ENCODE assay signal across 7 mouse cellular contexts in genomic region chr13:93237677-93238398, GRCm38 (mm10). TPM values are rescaled to one million over a fixed set of nuclear protein-coding genes. Genes with fewer than 3 reads are reported as not detected.
A peak's percentile ranks its signal among the peaks of the same experiment; 100 is the strongest.
DNase-seq lines count a peak whose midpoint lies in the region; ATAC-seq and TF ChIP-seq lines count a peak whose summit lies in the region.

No protein-coding gene starts in this region.

- no peak for TF ChIP-seq EP300 in CH12.LX (IDR thresholded peaks at IDR 0.05; ENCODE audit: low read length)

- H3K27me3 ChIP-seq in CH12.LX (replicated peaks) = no peaks in the 10 kb centered on the region
- no peaks in the 10 kb centered on the region for H3K27me3 ChIP-seq in lung, embryonic 16.5 days (ENCODE audit: control insufficient read depth, insufficient read depth, low read depth, low read length)

- dilution Hi-C loops in CH12.LX (cut with MboI; ENCODE audit: extremely low pct_ligation_motif_present, extremely low pct_unique_long_range_greater_than_20kb, low sequenced_read_pairs) = no loop called here

- H3K27ac ChIP-seq in CH12.LX (ENCODE audit: insufficient read depth, low read depth) = no peak overlapping the region
- H3K27ac ChIP-seq in lung, embryonic 16.5 days (ENCODE audit: low read length) = peak overlapping the region; percentile 36; the same call in 1 of the 2 replicates

- no peak for TF ChIP-seq RAD21 in CH12.LX (IDR thresholded peaks at IDR 0.05; ENCODE audit: low read depth, low read length)

- DNase-seq in CH12.LX (ENCODE audit: extremely low read depth) (peak; percentile 37), NIH3T3 (ENCODE audit: low read depth) (peak; percentile 39)
- peak; percentile 32 for DNase-seq in heart, postnatal 4 days
- no peak for DNase-seq in layer of hippocampus, postnatal 25 days (ENCODE audit: extremely low spot score in 1 of 2, low spot score in 1 of 2)
- DNase-seq in left cerebral cortex, adult 18-20 months (ENCODE audit: low spot score in 2 of 2) = no peak

- no peaks in the 10 kb centered on the region for H3K36me3 ChIP-seq in CH12.LX (replicated peaks in 1 of 2; ENCODE audit: control insufficient read depth in 1 of 2, insufficient read depth in 1 of 2, low read length in 1 of 2)
- no peaks in the 10 kb centered on the region for H3K36me3 ChIP-seq in lung, embryonic 16.5 days (ENCODE audit: control insufficient read depth, insufficient read depth, low read length)

- TF ChIP-seq POLR2A in CH12.LX (IDR thresholded peaks at IDR 0.05; ENCODE audit: low read depth, low read length) = no peak

- TF ChIP-seq CTCF in CH12.LX (conservative IDR thresholded peaks at IDR 0.05 in 1 of 2, IDR thresholded peaks at IDR 0.05 in 1 of 2; ENCODE audit: low read depth in 2 of 2, low read length in 2 of 2) = no peak

- H3K9ac ChIP-seq in CH12.LX (ENCODE audit: insufficient read depth, low read depth) = no peak overlapping the region
- no peak overlapping the region for H3K9ac ChIP-seq in lung, embryonic 16.5 days (ENCODE audit: low read length)

- no peak overlapping the region for H3K4me3 ChIP-seq in CH12.LX (replicated peaks in 1 of 3; ENCODE audit: low read depth in 2 of 3, low read length in 2 of 3, poor library complexity in 1 of 3)
- no peak overlapping the region for H3K4me3 ChIP-seq in lung, embryonic 16.5 days (ENCODE audit: low read length)

- peaks cover 0 to 14% of the 10 kb centered on the region in 2 experiments; a peak in 3 of 4 replicates for H3K4me1 ChIP-seq in CH12.LX (ENCODE audit: control insufficient read depth in 1 of 2, insufficient read depth in 2 of 2)
- peaks cover 3% of the 10 kb centered on the region; the same call in 1 of the 2 replicates for H3K4me1 ChIP-seq in lung, embryonic 16.5 days (replicated peaks; ENCODE audit: control insufficient read depth, insufficient read depth, low read length)

- in situ Hi-C loops in CH12.LX (cut with MboI; ENCODE audit: low pct_ligation_motif_present, low pct_unique_long_range_greater_than_20kb, low sequenced_read_pairs) = loop anchor here (25.0 kb wide), 1 partner anchor 226 kb away; no protein-coding TSS in a partner anchor

- ATAC-seq in lung, embryonic 16.5 days (ENCODE audit: low read depth) = peak; percentile 95
- no peak for ATAC-seq in erythroid progenitor cell, adult 5-6 weeks (replicated peaks; ENCODE audit: low FRiP score, poor library complexity, severe bottlenecking)

- H3K4me2 ChIP-seq in CH12.LX (ENCODE audit: insufficient read depth, low read depth, poor library complexity, severe bottlenecking) = no peak overlapping the region; the same call in 1 of the 2 replicates
- no peak overlapping the region for H3K4me2 ChIP-seq in lung, embryonic 16.5 days (ENCODE audit: low read depth, low read length)

- 40% methylated on average over 9 of the region's 9 CpGs for WGBS in lung, embryonic 16.5 days

- no peaks in the 10 kb centered on the region for H3K9me3 ChIP-seq in CH12.LX (replicated peaks; ENCODE audit: low read length)
- no peaks in the 10 kb centered on the region for H3K9me3 ChIP-seq in lung, embryonic 16.5 days (ENCODE audit: control insufficient read depth, low read length)

- no peaks in the 10 kb centered on the region for H3K79me2 ChIP-seq in CH12.LX (replicated peaks; ENCODE audit: control insufficient read depth, extremely low read depth, insufficient read depth, poor library complexity, severe bottlenecking)

TF ChIP-seq in CH12.LX, 34 proteins besides CTCF, POLR2A, EP300 and RAD21:
- TF ChIP-seq CHD2 (IDR thresholded peaks at IDR 0.05; ENCODE audit: low read length) (no peak), SMC3 (IDR thresholded peaks at IDR 0.05; ENCODE audit: low read depth, low read length) (no peak), GABPA (IDR thresholded peaks at IDR 0.05; ENCODE audit: insufficient replicate concordance, low read depth, low read length) (no peak), MAFK (IDR thresholded peaks at IDR 0.05; ENCODE audit: insufficient replicate concordance, low read length) (no peak), JUN (IDR thresholded peaks at IDR 0.05; ENCODE audit: insufficient read depth, low read depth, low read length) (no peak), IRF4 (IDR thresholded peaks at IDR 0.05; ENCODE audit: low read depth, low read length) (no peak)

RNA-seq across cellular contexts. Expression of gene Tent2, which starts 45.7 kb away (rescaled TPM):
- 20.6 and 21.8 TPM in 2 replicates for total RNA-seq in CH12.LX (2012; rRNA removed)
- total RNA-seq in CH12.LX (2014; rRNA removed) = 45.8 and 52.1 TPM in 2 replicates
- polyA plus RNA-seq in CH12.LX (2012; ENCODE audit: insufficient read length, low read depth) = 44.0 and 62.1 TPM in 2 replicates
- 10 to 100 TPM; 27.4 to 28.1 TPM for total RNA-seq in heart, postnatal 4 days (2021)
- polyA plus RNA-seq in lung, embryonic 16.5 days (2015; fragmentation: Nextera tagmentation; extraction: Ambion mirVana) = 52.6 and 55.4 TPM in 2 replicates
- total RNA-seq in erythroid progenitor cell, adult 5-6 weeks (2015; ENCODE audit: low replicate concordance) = 57.3 and 66.7 TPM in 2 replicates
- total RNA-seq in erythroid progenitor cell, adult 5-6 weeks (2017; ENCODE audit: low replicate concordance) = 58.4 and 83.7 TPM in 2 replicates
- total RNA-seq in layer of hippocampus, postnatal 25 days (2021) = 10 to 100 TPM; 21.4 to 23.7 TPM
- total RNA-seq in left cerebral cortex, adult 18-20 months (2021) = 10 to 100 TPM; 27.2 to 28.5 TPM

Comparison
In these comparisons a context has a peak if more than half of its experiments do, and no peak if none do; other contexts are left out.
1. DNase-seq: peak in CH12.LX (single experiment), NIH3T3 (single experiment) and heart, postnatal 4 days (single experiment); none in layer of hippocampus, postnatal 25 days (0 of 2) and left cerebral cortex, adult 18-20 months (0 of 2).